Mouse (Mus musculus) CH12.LX (cell line): ENCODE measurements at regions not wholly inside any gene's neighbourhood (a gene's known extent, or its start where the extent isn't known, plus 50 kb on each side); places are given as distances from the start of the nearest gene placed in this dataset.

ENCODE experiments used
- DNase-seq: peaks from one replicate; pipeline ENCODE4 v3.0.0-alpha.2; 2013; ENCODE audit errors: extremely low read depth
- H3K27ac ChIP-seq: 2 replicates; pipeline ENCODE4 v1.5.1; 2012; ENCODE audit warnings: low read depth, mild to moderate bottlenecking, control low read depth, moderate library complexity; ENCODE audit not compliant: insufficient read depth
- H3K27me3 ChIP-seq: replicated peaks from 2 replicates; pipeline ENCODE3; 2012; ENCODE audit warnings: inconsistent platforms
- H3K36me3 ChIP-seq, 2 experiments: replicated peaks in 1 of 2; 2 replicates each; pipeline versions ENCODE3 to v1.6.1; 2012; ENCODE audit warnings: inconsistent platforms in 1 of 2, low read length in 1 of 2, mild to moderate bottlenecking in 1 of 2, mixed read lengths in 1 of 2, moderate library complexity in 1 of 2; ENCODE audit not compliant: control insufficient read depth in 1 of 2, insufficient read depth in 1 of 2
- H3K4me1 ChIP-seq, 2 experiments: 2 replicates each; pipeline ENCODE4 v1.6.1; 2012; ENCODE audit warnings: inconsistent platforms in 1 of 2, moderate library complexity in 1 of 2; ENCODE audit not compliant: insufficient read depth in 2 of 2, control insufficient read depth in 1 of 2
- H3K4me2 ChIP-seq: 2 replicates; pipeline ENCODE4 v1.6.1; 2012; ENCODE audit warnings: low read depth, mild to moderate bottlenecking, control low read depth; ENCODE audit not compliant: poor library complexity, insufficient read depth, severe bottlenecking
- H3K4me3 ChIP-seq, 3 experiments: fragments of 150-350 bp in 1 of 3; sonication (generic) in 1 of 3; replicated peaks in 1 of 3; 2 replicates each; pipeline versions ENCODE3 to v1.5.1; 2011 to 2012; ENCODE audit warnings: low read depth in 2 of 3, low read length in 2 of 3, mild to moderate bottlenecking in 2 of 3, moderate library complexity in 2 of 3, control low read depth in 1 of 3, improper control_type of control experiment in 1 of 3, inconsistent platforms in 1 of 3, mixed read lengths in 1 of 3; ENCODE audit not compliant: poor library complexity in 1 of 3
- H3K79me2 ChIP-seq: replicated peaks from 2 replicates; pipeline ENCODE4 v1.6.1; 2012; ENCODE audit warnings: mild to moderate bottlenecking, moderate library complexity; ENCODE audit not compliant: control insufficient read depth, poor library complexity, insufficient read depth, severe bottlenecking; ENCODE audit errors: extremely low read depth
- H3K9ac ChIP-seq: 2 replicates; pipeline ENCODE4 v1.6.1; 2012; ENCODE audit warnings: low read depth, mild to moderate bottlenecking, control low read depth, moderate library complexity; ENCODE audit not compliant: insufficient read depth
- H3K9me3 ChIP-seq: replicated peaks from 2 replicates; pipeline ENCODE3; 2012; ENCODE audit warnings: low read length, inconsistent platforms, mixed read lengths
- BHLHE40 ChIP-seq: IDR thresholded peaks from 2 replicates; pipeline ENCODE4 v1.6.1; 2011; ENCODE audit warnings: mild to moderate bottlenecking, low read depth, low read length, improper control_type of control experiment
- CHD1 ChIP-seq: IDR thresholded peaks from 2 replicates; pipeline ENCODE4 v1.6.1; 2012; ENCODE audit warnings: low read depth, low read length, improper control_type of control experiment, inconsistent platforms
- CHD2 ChIP-seq: IDR thresholded peaks from 2 replicates; pipeline ENCODE4 v1.6.1; 2011; ENCODE audit warnings: low read length, improper control_type of control experiment
- ETS1 ChIP-seq: conservative IDR thresholded peaks from 2 replicates; pipeline ENCODE4 v1.6.1; 2012; ENCODE audit warnings: low read depth, mild to moderate bottlenecking, inconsistent platforms, low read length, improper control_type of control experiment, moderate library complexity
- GABPA ChIP-seq: IDR thresholded peaks from 2 replicates; pipeline ENCODE4 v1.6.1; 2012; ENCODE audit warnings: low read depth, low read length, improper control_type of control experiment, inconsistent platforms; ENCODE audit not compliant: insufficient replicate concordance
- HCFC1 ChIP-seq: IDR thresholded peaks from 2 replicates; pipeline ENCODE4 v1.6.1; 2012; ENCODE audit warnings: low read depth, mild to moderate bottlenecking, inconsistent platforms, low read length, improper control_type of control experiment
- IRF4 ChIP-seq: IDR thresholded peaks from 2 replicates; pipeline ENCODE4 v1.6.1; 2014; ENCODE audit warnings: low read depth, mild to moderate bottlenecking, inconsistent platforms, low read length, improper control_type of control experiment
- KAT2A ChIP-seq: IDR thresholded peaks from 2 replicates; pipeline ENCODE4 v1.6.1; 2012; ENCODE audit warnings: low read length, improper control_type of control experiment, inconsistent platforms; ENCODE audit not compliant: insufficient replicate concordance
- MAX ChIP-seq: IDR thresholded peaks from 2 replicates; pipeline ENCODE4 v1.6.1; 2011; ENCODE audit warnings: low read length, improper control_type of control experiment
- MAZ ChIP-seq: IDR thresholded peaks from 2 replicates; pipeline ENCODE4 v1.6.1; 2012; ENCODE audit warnings: low read depth, mild to moderate bottlenecking, inconsistent platforms, low read length, improper control_type of control experiment, moderate library complexity
- MXI1 ChIP-seq: IDR thresholded peaks from 2 replicates; pipeline ENCODE4 v1.6.1; 2011; ENCODE audit warnings: mild to moderate bottlenecking, low read depth, low read length, improper control_type of control experiment
- NRF1 ChIP-seq: IDR thresholded peaks from 2 replicates; pipeline ENCODE4 v1.6.1; 2014; ENCODE audit warnings: low read depth, mild to moderate bottlenecking, inconsistent platforms, low read length, improper control_type of control experiment, moderate library complexity
- PAX5 ChIP-seq: IDR thresholded peaks from 2 replicates; pipeline ENCODE4 v1.6.1; 2012; ENCODE audit warnings: low read length, inconsistent platforms, mixed read lengths
- POLR2AphosphoS2 ChIP-seq: IDR thresholded peaks from 2 replicates; pipeline ENCODE4 v1.6.1; 2011; ENCODE audit warnings: low read depth, low read length, improper control_type of control experiment
- RAD21 ChIP-seq: IDR thresholded peaks from 2 replicates; pipeline ENCODE4 v1.6.1; 2011; ENCODE audit warnings: low read depth, mild to moderate bottlenecking, low read length, improper control_type of control experiment, moderate library complexity
- RCOR1 ChIP-seq: conservative IDR thresholded peaks from 2 replicates; pipeline ENCODE4 v1.6.1; 2012; ENCODE audit warnings: low read depth, mild to moderate bottlenecking, inconsistent platforms, low read length, improper control_type of control experiment
- SIN3A ChIP-seq: IDR thresholded peaks from 2 replicates; pipeline ENCODE4 v1.6.1; 2012; ENCODE audit warnings: low read length, improper control_type of control experiment, inconsistent platforms
- TBP ChIP-seq: conservative IDR thresholded peaks from 2 replicates; pipeline ENCODE4 v1.6.1; 2011; ENCODE audit warnings: low read depth, low read length, improper control_type of control experiment
- UBTF ChIP-seq: IDR thresholded peaks from 2 replicates; pipeline ENCODE4 v1.6.1; 2012; ENCODE audit warnings: low read depth, mild to moderate bottlenecking, inconsistent platforms, low read length, improper control_type of control experiment, moderate library complexity
- USF2 ChIP-seq: conservative IDR thresholded peaks from 2 replicates; pipeline ENCODE4 v1.6.1; 2011; ENCODE audit warnings: low read depth, low read length, improper control_type of control experiment
- ZC3H11A ChIP-seq: IDR thresholded peaks from 2 replicates; pipeline ENCODE4 v1.6.1; 2012; ENCODE audit warnings: low read depth, mild to moderate bottlenecking, inconsistent platforms, low read length, improper control_type of control experiment
- ZMIZ1 ChIP-seq: IDR thresholded peaks from 2 replicates; pipeline ENCODE4 v1.6.1; 2012; ENCODE audit warnings: low read depth, mild to moderate bottlenecking, inconsistent platforms, low read length, improper control_type of control experiment
- ZNF384 ChIP-seq: IDR thresholded peaks from 2 replicates; pipeline ENCODE4 v1.6.1; 2012; ENCODE audit warnings: low read depth, low read length, improper control_type of control experiment, inconsistent platforms
- dilution Hi-C: fragments of 300-500 bp; cut with MboI; formaldehyde crosslinking; loops from 2 replicates; pipeline ENCODE4 v1.14.3; 2020; ENCODE audit warnings: low sequenced_read_pairs; ENCODE audit not compliant: extremely low pct_unique_long_range_greater_than_20kb, extremely low pct_ligation_motif_present
- in situ Hi-C: fragments of 300-500 bp; cut with MboI; formaldehyde crosslinking; loops from 3 replicates; pipeline ENCODE4 v1.14.3; 2019; ENCODE audit warnings: low sequenced_read_pairs, low pct_ligation_motif_present, low pct_unique_long_range_greater_than_20kb, mixed read lengths

DNA sequence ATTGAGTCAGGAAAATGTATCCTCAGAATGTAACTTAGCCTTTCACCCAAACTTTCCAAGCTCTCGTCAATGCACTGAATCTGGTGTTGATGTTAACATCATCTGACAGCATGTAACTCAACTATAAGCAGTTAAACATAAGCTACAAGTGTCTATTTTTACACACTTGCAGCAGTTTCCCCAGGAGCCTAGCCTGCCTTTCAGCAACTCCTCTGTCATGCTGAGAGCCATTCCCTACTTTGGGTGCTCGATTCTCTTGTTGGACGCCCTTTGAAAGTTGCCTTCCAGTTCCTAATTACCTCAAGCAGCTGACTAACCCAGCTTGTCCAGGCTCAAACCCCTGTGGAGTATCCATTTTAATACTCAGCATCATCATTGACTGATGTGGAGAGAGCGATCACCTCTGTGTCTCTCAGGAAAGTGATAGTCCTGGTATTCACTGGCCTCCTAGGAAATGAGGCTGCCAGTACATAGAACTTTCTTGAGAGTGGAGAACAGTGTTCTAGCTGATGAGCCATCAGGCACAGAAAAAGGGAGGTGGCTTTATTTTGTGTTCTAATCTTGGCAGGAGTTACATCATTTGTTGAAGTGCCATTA is 396.8 kb upstream of the Acvr2a start:
- Histone ChIP-seq H3K79me2 (no peaks in the 10 kb centered on the region), H3K27me3 (no peaks in the 10 kb centered on the region), H3K4me2 (no peak overlapping the region), H3K9ac (no peak overlapping the region), H3K4me3 (no peak overlapping the region), H3K27ac (no peak overlapping the region), H3K4me1 (no peaks in the 10 kb centered on the region), H3K36me3 (no peaks in the 10 kb centered on the region), H3K9me3 (no peaks in the 10 kb centered on the region)
- TF ChIP-seq CHD1 (no peak), ETS1 (no peak), BHLHE40 (no peak), MXI1 (no peak), MAX (no peak), KAT2A (no peak), RCOR1 (no peak)
- dilution Hi-C loops, result no loop called here
- no peak for DNase-seq
- in situ Hi-C loops, result no loop called here

DNA sequence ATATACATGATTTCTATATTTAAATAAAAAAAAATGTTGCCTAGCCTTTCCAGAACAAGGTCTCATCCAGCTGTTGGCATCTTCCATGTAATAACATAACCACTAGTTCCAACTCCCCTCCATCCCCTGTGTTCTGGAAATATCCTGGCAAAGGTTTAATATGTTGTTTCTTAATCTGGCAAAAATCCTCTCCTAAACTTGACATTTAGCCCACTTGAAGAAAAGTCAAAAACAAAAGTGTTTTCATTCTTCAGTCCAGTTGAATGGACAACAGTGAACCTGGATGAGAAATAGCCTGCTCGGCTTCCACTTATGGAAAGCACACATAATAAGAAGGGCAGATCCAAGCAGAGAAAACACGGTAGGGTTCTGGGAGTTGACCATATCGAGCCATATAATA is 393.1 kb upstream of the Acvr2a start:
- TF ChIP-seq UBTF (no peak), ZMIZ1 (no peak), KAT2A (no peak), HCFC1 (no peak), ZC3H11A (no peak), MAZ (no peak), IRF4 (no peak), USF2 (no peak), POLR2AphosphoS2 (no peak), NRF1 (no peak), RCOR1 (no peak), ZNF384 (no peak), TBP (no peak), GABPA (no peak), PAX5 (no peak), SIN3A (no peak), RAD21 (no peak), CHD2 (no peak), MXI1 (no peak)
- TF ChIP-seq, all 38 proteins: peak for 0
- dilution Hi-C loops, result no loop called here
- in situ Hi-C loops, result no loop called here

More for the DNA sequence above, 393.1 kb upstream of the Acvr2a start:
- no peak overlapping the region for H3K9ac ChIP-seq
- H3K79me2 ChIP-seq, result no peaks in the 10 kb centered on the region
- no peaks in the 10 kb centered on the region for H3K36me3 ChIP-seq
- no peak overlapping the region for H3K4me3 ChIP-seq
- no peak overlapping the region for H3K27ac ChIP-seq
- no peaks in the 10 kb centered on the region for H3K9me3 ChIP-seq
- no peaks in the 10 kb centered on the region for H3K4me1 ChIP-seq
- DNase-seq, result no peak
- no peak overlapping the region for H3K4me2 ChIP-seq
- H3K27me3 ChIP-seq, result no peaks in the 10 kb centered on the region
